Mouse (Mus musculus) heart, postnatal 0 days (tissue): Measurements from ENCODE around the gene Atf6b.

Experiments used
- CTCF ChIP-seq: IDR thresholded peaks from 2 replicates; pipeline ENCODE4 v1.5.1; 2016; ENCODE audit warnings: antibody characterized with exemption, control low read depth, low read depth
- EP300 ChIP-seq: IDR thresholded peaks from 2 replicates; pipeline ENCODE4 v1.6.1; 2016; ENCODE audit warnings: antibody characterized with exemption, low read depth

GRCm38 (mm10) chr17:34637459-34637858 lies 9.5 kb upstream of the Atf6b start:
- no peak for TF ChIP-seq CTCF
- no peak for TF ChIP-seq EP300
